Mouse (Mus musculus) megakaryocyte, embryonic 14.5 days (primary cell): ENCODE data around the gene Hnrnpa0.
"Not testable (repeated sequence)": the region's sequence is repeated elsewhere in the genome, so short reads cannot be mapped to it uniquely, and the experiment has no call there.

Source experiments
- FLI1 ChIP-seq: IDR thresholded peaks from 2 replicates; pipeline ENCODE4 v1.6.1; 2012; ENCODE audit warnings: low read length, inconsistent platforms, mixed read lengths
- GATA1 ChIP-seq: IDR thresholded peaks from 3 replicates; pipeline ENCODE4 v1.6.1; 2012; ENCODE audit warnings: mixed read lengths, low read length, inconsistent platforms, borderline replicate concordance

DNA sequence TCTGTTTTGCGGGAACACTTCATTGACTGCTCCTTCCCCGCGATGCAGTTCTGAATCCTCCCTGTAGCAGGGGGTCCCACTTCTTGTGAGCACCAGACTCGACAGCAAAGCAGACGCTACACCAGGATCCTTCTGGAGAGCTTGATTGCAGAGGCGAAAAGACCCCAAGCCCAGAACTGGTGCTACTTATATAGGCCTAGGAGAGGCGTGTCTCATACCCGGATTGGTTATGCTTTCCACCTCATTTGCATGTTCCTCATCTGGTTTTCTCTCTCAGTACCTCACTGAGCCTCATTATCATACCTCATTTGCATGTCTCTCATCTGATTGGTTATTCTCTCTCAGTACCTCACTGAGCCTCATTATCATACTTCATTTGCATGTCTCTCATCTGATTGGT lies 18.2 kb upstream of the Hnrnpa0 start:
- TF ChIP-seq GATA1, FLI1: not testable (repeated sequence)
